Mouse (Mus musculus): ENCODE measurements at regions not wholly inside any gene's neighbourhood (a gene's known extent, or its start where the extent isn't known, plus 50 kb on each side); places are given as distances from the start of the nearest gene placed in this dataset.

DNA sequence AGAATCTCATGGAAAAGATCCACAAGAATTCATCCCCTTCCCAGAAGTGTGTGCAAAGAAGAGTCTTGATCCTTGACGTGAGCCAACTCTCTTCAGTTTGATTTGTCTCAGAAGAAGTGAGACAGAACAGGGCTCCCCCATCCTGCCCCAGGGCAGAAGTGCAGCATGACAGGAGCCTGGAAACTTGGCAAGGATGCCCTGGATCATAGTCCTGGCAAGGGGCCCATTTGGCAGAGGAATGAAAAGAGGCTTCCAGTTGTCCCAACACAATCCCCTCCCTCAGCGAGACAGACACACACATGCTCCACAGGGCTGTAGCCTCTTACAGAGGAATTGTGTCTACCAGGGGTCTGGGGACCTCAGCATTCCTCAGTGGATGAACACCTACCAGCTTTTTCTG, 102.7 kb downstream of the Ptpn20 start:
- WGBS: 49% methylated on average over 2 of the region's 2 CpGs
- Histone ChIP-seq H3K27me3 (ENCODE audit: control insufficient read depth, insufficient read depth, low read depth, low read length) (no peaks in the 10 kb centered on the region), H3K4me1 (ENCODE audit: control insufficient read depth, insufficient read depth, low read length) (no peaks in the 10 kb centered on the region), H3K27ac (ENCODE audit: low read length) (no peak overlapping the region), H3K9ac (ENCODE audit: low read depth, low read length) (no peak overlapping the region), H3K9me3 (replicated peaks; ENCODE audit: control insufficient read depth, low read length, poor library complexity, severe bottlenecking) (no peaks in the 10 kb centered on the region), H3K4me2 (ENCODE audit: low read length) (no peak overlapping the region), H3K36me3 (ENCODE audit: control insufficient read depth, insufficient read depth, low read length) (no peaks in the 10 kb centered on the region), H3K4me3 (ENCODE audit: low read depth, low read length) (no peak overlapping the region)
- ATAC-seq: peak; percentile 21; the same call in 1 of the 2 replicates

- WGBS: 65% methylated on average over 2 of the region's 2 CpGs
- H3K4me3 ChIP-seq (ENCODE audit: low read depth, low read length): no peak overlapping the region
- ATAC-seq: peak; percentile 52; the same call in 1 of the 2 replicates
These were observed 105.2 kb downstream of the Ptpn20 start for GRCm38 (mm10) chr14:33694224-33694623.

GRCm38 (mm10) chr14:33695362-33695982, 106.5 kb downstream of the Ptpn20 start:
- 22% methylated on average over 8 of the region's 8 CpGs for WGBS
- Histone ChIP-seq H3K9me3 (replicated peaks; ENCODE audit: control insufficient read depth, low read length, poor library complexity, severe bottlenecking) (no peaks in the 10 kb centered on the region), H3K4me3 (ENCODE audit: low read depth, low read length) (no peak overlapping the region), H3K9ac (ENCODE audit: low read depth, low read length) (no peak overlapping the region), H3K27ac (ENCODE audit: low read length) (no peak overlapping the region), H3K4me1 (ENCODE audit: control insufficient read depth, insufficient read depth, low read length) (no peaks in the 10 kb centered on the region), H3K4me2 (ENCODE audit: low read length) (no peak overlapping the region), H3K36me3 (ENCODE audit: control insufficient read depth, insufficient read depth, low read length) (no peaks in the 10 kb centered on the region), H3K27me3 (ENCODE audit: control insufficient read depth, insufficient read depth, low read depth, low read length) (no peaks in the 10 kb centered on the region)
- ATAC-seq: no peak

More at GRCm38 (mm10) chr14:33694224-33694623, 105.2 kb downstream of the Ptpn20 start:
- Histone ChIP-seq H3K27me3 (ENCODE audit: control insufficient read depth, insufficient read depth, low read depth, low read length) (no peaks in the 10 kb centered on the region), H3K4me1 (ENCODE audit: control insufficient read depth, insufficient read depth, low read length) (no peaks in the 10 kb centered on the region), H3K9me3 (replicated peaks; ENCODE audit: control insufficient read depth, low read length, poor library complexity, severe bottlenecking) (no peaks in the 10 kb centered on the region), H3K4me2 (ENCODE audit: low read length) (no peak overlapping the region), H3K9ac (ENCODE audit: low read depth, low read length) (no peak overlapping the region), H3K27ac (ENCODE audit: low read length) (no peak overlapping the region), H3K36me3 (ENCODE audit: control insufficient read depth, insufficient read depth, low read length) (no peaks in the 10 kb centered on the region)

GRCm38 (mm10) chr14:33696817-33697216, 107.8 kb downstream of the Ptpn20 start:
- no peak overlapping the region for H3K4me3 ChIP-seq (ENCODE audit: low read depth, low read length)
- no peaks in the 10 kb centered on the region for H3K4me1 ChIP-seq (ENCODE audit: control insufficient read depth, insufficient read depth, low read length)
- no peak for ATAC-seq
- no peaks in the 10 kb centered on the region for H3K27me3 ChIP-seq (ENCODE audit: control insufficient read depth, insufficient read depth, low read depth, low read length)
- 77% methylated on average over 3 of the region's 3 CpGs for WGBS
- H3K36me3 ChIP-seq (ENCODE audit: control insufficient read depth, insufficient read depth, low read length): no peaks in the 10 kb centered on the region
- no peaks in the 10 kb centered on the region for H3K9me3 ChIP-seq (replicated peaks; ENCODE audit: control insufficient read depth, low read length, poor library complexity, severe bottlenecking)
- no peak overlapping the region for H3K4me2 ChIP-seq (ENCODE audit: low read length)
- no peak overlapping the region for H3K27ac ChIP-seq (ENCODE audit: low read length)
- no peak overlapping the region for H3K9ac ChIP-seq (ENCODE audit: low read depth, low read length)

- H3K4me2 ChIP-seq (ENCODE audit: low read length): no peak overlapping the region
- H3K4me3 ChIP-seq (ENCODE audit: low read depth, low read length): no peak overlapping the region
- no peak overlapping the region for H3K9ac ChIP-seq (ENCODE audit: low read depth, low read length)
- 88% methylated on average over 13 of the region's 13 CpGs for WGBS
- H3K36me3 ChIP-seq (ENCODE audit: control insufficient read depth, insufficient read depth, low read length): no peaks in the 10 kb centered on the region
- no peak for ATAC-seq
- no peaks in the 10 kb centered on the region for H3K27me3 ChIP-seq (ENCODE audit: control insufficient read depth, insufficient read depth, low read depth, low read length)
- no peak overlapping the region for H3K27ac ChIP-seq (ENCODE audit: low read length)
- H3K4me1 ChIP-seq (ENCODE audit: control insufficient read depth, insufficient read depth, low read length): no peaks in the 10 kb centered on the region
- H3K9me3 ChIP-seq (replicated peaks; ENCODE audit: control insufficient read depth, low read length, poor library complexity, severe bottlenecking): no peaks in the 10 kb centered on the region; the same call in 1 of the 2 replicates
These were observed 110.9 kb downstream of the Ptpn20 start for GRCm38 (mm10) chr14:33699777-33700438.

GRCm38 (mm10) chr14:33707661-33708297, 118.8 kb downstream of the Ptpn20 start:
- Histone ChIP-seq H3K4me3 (ENCODE audit: low read depth, low read length) (no peak overlapping the region), H3K9ac (ENCODE audit: low read depth, low read length) (no peak overlapping the region), H3K4me2 (ENCODE audit: low read length) (no peak overlapping the region), H3K4me1 (ENCODE audit: control insufficient read depth, insufficient read depth, low read length) (no peaks in the 10 kb centered on the region), H3K27ac (ENCODE audit: low read length) (no peak overlapping the region), H3K27me3 (ENCODE audit: control insufficient read depth, insufficient read depth, low read depth, low read length) (no peaks in the 10 kb centered on the region), H3K9me3 (replicated peaks; ENCODE audit: control insufficient read depth, low read length, poor library complexity, severe bottlenecking) (no peaks in the 10 kb centered on the region; the same call in 1 of the 2 replicates), H3K36me3 (ENCODE audit: control insufficient read depth, insufficient read depth, low read length) (no peaks in the 10 kb centered on the region)
- no peak for ATAC-seq
- 48% methylated on average over 6 of the region's 6 CpGs for WGBS

DNA sequence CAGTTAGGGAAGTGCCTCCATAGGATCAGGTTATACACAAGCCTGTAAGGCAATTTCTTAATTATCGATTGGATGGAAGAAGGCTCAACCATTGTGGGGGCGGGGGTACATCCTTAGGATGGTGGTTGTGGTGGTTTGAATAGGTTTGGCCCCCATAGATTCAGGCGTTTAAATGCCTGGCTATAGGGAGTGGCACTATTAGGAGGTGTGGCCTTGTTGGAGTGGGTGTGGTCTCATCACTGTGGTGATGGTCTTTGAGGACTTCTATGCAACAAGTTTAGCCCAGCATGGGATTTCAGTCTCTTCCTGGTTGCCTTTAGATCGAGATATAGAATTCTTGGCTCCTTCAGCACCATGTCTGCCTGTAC, 119.3 kb downstream of the Ptpn20 start:
- Histone ChIP-seq H3K27me3 (ENCODE audit: control insufficient read depth, insufficient read depth, low read depth, low read length) (no peaks in the 10 kb centered on the region), H3K27ac (ENCODE audit: low read length) (no peak overlapping the region), H3K9ac (ENCODE audit: low read depth, low read length) (no peak overlapping the region), H3K4me3 (ENCODE audit: low read depth, low read length) (no peak overlapping the region), H3K4me1 (ENCODE audit: control insufficient read depth, insufficient read depth, low read length) (no peaks in the 10 kb centered on the region), H3K9me3 (replicated peaks; ENCODE audit: control insufficient read depth, low read length, poor library complexity, severe bottlenecking) (no peaks in the 10 kb centered on the region; the same call in 1 of the 2 replicates), H3K4me2 (ENCODE audit: low read length) (no peak overlapping the region), H3K36me3 (ENCODE audit: control insufficient read depth, insufficient read depth, low read length) (no peaks in the 10 kb centered on the region)
- no peak for ATAC-seq
- WGBS: 90% methylated on average over 4 of the region's 4 CpGs

- Histone ChIP-seq H3K27me3 (ENCODE audit: control insufficient read depth, insufficient read depth, low read depth, low read length) (no peaks in the 10 kb centered on the region), H3K4me3 (ENCODE audit: low read depth, low read length) (no peak overlapping the region), H3K27ac (ENCODE audit: low read length) (no peak overlapping the region), H3K4me2 (ENCODE audit: low read length) (no peak overlapping the region), H3K36me3 (ENCODE audit: control insufficient read depth, insufficient read depth, low read length) (no peaks in the 10 kb centered on the region), H3K9ac (ENCODE audit: low read depth, low read length) (no peak overlapping the region), H3K9me3 (replicated peaks; ENCODE audit: control insufficient read depth, low read length, poor library complexity, severe bottlenecking) (no peaks in the 10 kb centered on the region), H3K4me1 (ENCODE audit: control insufficient read depth, insufficient read depth, low read length) (no peaks in the 10 kb centered on the region)
- 100% methylated on average over 1 of the region's 1 CpGs for WGBS
- ATAC-seq: no peak
These were observed 123.5 kb downstream of the Ptpn20 start for GRCm38 (mm10) chr14:33712458-33712857.

GRCm38 (mm10) chr14:33719651-33720050, 130.6 kb downstream of the Ptpn20 start:
- Histone ChIP-seq H3K9me3 (replicated peaks; ENCODE audit: control insufficient read depth, low read length, poor library complexity, severe bottlenecking) (no peaks in the 10 kb centered on the region), H3K27me3 (ENCODE audit: control insufficient read depth, insufficient read depth, low read depth, low read length) (no peaks in the 10 kb centered on the region), H3K4me3 (ENCODE audit: low read depth, low read length) (no peak overlapping the region), H3K9ac (ENCODE audit: low read depth, low read length) (no peak overlapping the region), H3K27ac (ENCODE audit: low read length) (no peak overlapping the region), H3K4me2 (ENCODE audit: low read length) (no peak overlapping the region), H3K4me1 (ENCODE audit: control insufficient read depth, insufficient read depth, low read length) (no peaks in the 10 kb centered on the region), H3K36me3 (ENCODE audit: control insufficient read depth, insufficient read depth, low read length) (no peaks in the 10 kb centered on the region)
- WGBS: 81% methylated on average over 6 of the region's 6 CpGs
- no peak for ATAC-seq
